Mouse (Mus musculus) liver, embryonic 14.5 days (tissue): ENCODE results near the gene Dis3l2. TPM values are rescaled to one million over a fixed set of nuclear protein-coding genes. Genes with fewer than 3 reads are reported as not detected.

Experiments
- ATAC-seq: fragments of 200-750 bp; cut with Nextera tagmentation; 2 replicates; pipeline ENCODE4 v1.8.0; 2017; ENCODE audit warnings: moderate number of reproducible peaks, mild to moderate bottlenecking, moderate library complexity; ENCODE audit not compliant: insufficient read depth
- DNase-seq, 3 experiments: peaks; one replicate each; pipeline ENCODE4 v3.0.0-alpha.2; 2012 to 2013; ENCODE audit warnings: low read depth in 3 of 3, low spot score in 3 of 3
- H3K27ac ChIP-seq: fragments of 300-500 bp; sonication (generic); 2 replicates; pipeline ENCODE4 v1.5.1; 2014; ENCODE audit warnings: moderate library complexity, mild to moderate bottlenecking, control low read depth, inconsistent platforms
- H3K27me3 ChIP-seq: fragments of 300-500 bp; sonication (generic); 2 replicates; pipeline ENCODE4 v1.6.1; 2014; ENCODE audit warnings: mild to moderate bottlenecking, low read length, moderate library complexity; ENCODE audit not compliant: control insufficient read depth, insufficient read depth
- H3K36me3 ChIP-seq: fragments of 300-500 bp; sonication (generic); replicated peaks from 2 replicates; pipeline ENCODE4 v1.6.1; 2014; ENCODE audit warnings: low read depth; ENCODE audit not compliant: control insufficient read depth, insufficient read depth
- H3K4me1 ChIP-seq, 2 experiments: fragments of 200-500 bp in 1 of 2; fragments of 300-500 bp in 1 of 2; sonication (generic) in 1 of 2; replicated peaks; 2 replicates each; pipeline ENCODE4 v1.6.1; 2012 to 2014; ENCODE audit warnings: antibody characterized with exemption in 1 of 2, inconsistent platforms in 1 of 2, low read length in 1 of 2; ENCODE audit not compliant: control insufficient read depth in 2 of 2, insufficient read depth in 2 of 2
- H3K4me2 ChIP-seq: fragments of 300-500 bp; sonication (generic); 2 replicates; pipeline ENCODE4 v1.6.1; 2014; ENCODE audit warnings: low read depth, mild to moderate bottlenecking, control low read depth, moderate library complexity
- H3K4me3 ChIP-seq, 2 experiments: fragments of 200-500 bp in 1 of 2; fragments of 300-500 bp in 1 of 2; sonication (generic) in 1 of 2; 2 replicates each; pipeline ENCODE4 v1.5.1; 2012 to 2014; ENCODE audit warnings: low read depth in 2 of 2, low read length in 2 of 2, mild to moderate bottlenecking in 2 of 2, control low read depth in 1 of 2, inconsistent platforms in 1 of 2, moderate library complexity in 1 of 2; ENCODE audit not compliant: insufficient read depth in 1 of 2
- H3K9ac ChIP-seq: fragments of 300-500 bp; sonication (generic); replicated peaks from 2 replicates; pipeline ENCODE4 v1.6.1; 2014; ENCODE audit warnings: mild to moderate bottlenecking, control low read depth, moderate library complexity
- H3K9me3 ChIP-seq: fragments of 300-500 bp; sonication (generic); 2 replicates; pipeline ENCODE4 v1.6.1; 2016; ENCODE audit warnings: low read length, mixed read lengths; ENCODE audit not compliant: control insufficient read depth
- CTCF ChIP-seq: IDR thresholded peaks from 2 replicates; pipeline ENCODE4 v1.5.1; 2016; ENCODE audit warnings: antibody characterized with exemption, low read depth, control low read depth
- EP300 ChIP-seq: IDR thresholded peaks from 2 replicates; pipeline ENCODE4 v1.6.1; 2016; ENCODE audit warnings: antibody characterized with exemption, low read depth
- WGBS: fragments of 180-500 bp; shearing (Covaris S2); extraction: QIAGEN DNeasy Blood & Tissue Kit; methylation state at CpG from one replicate; pipeline ENCODE4 v1.1.7; 2014; ENCODE audit not compliant: insufficient replicate concordance; 5-methylcytosine and 5-hydroxymethylcytosine counted together
- polyA plus RNA-seq, 2 experiments: library from polyadenylated mRNA; depleted of rRNA in 1 of 2; stranded (reverse) in 1 of 2; unstranded in 1 of 2; fragments of >200 nt; fragmentation: Nextera tagmentation in 1 of 2; extraction: Ambion mirVana in 1 of 2; gene quantifications; 2 replicates each; pipeline versions ENCODE4 v1.2.1 to v1.2.3; 2012 to 2014

Gene Dis3l2
- polyA plus RNA-seq, 2 experiments: 6.0 to 7.1 TPM

GRCm38 (mm10) chr1:86687236-86687635 lies 16.4 kb upstream of the Dis3l2 start:
- TF ChIP-seq CTCF (no peak), EP300 (no peak)
- Histone ChIP-seq H3K36me3 (no peaks in the 10 kb centered on the region), H3K27ac (no peak overlapping the region), H3K9me3 (no peaks in the 10 kb centered on the region), H3K9ac (no peak overlapping the region), H3K4me1 (no peaks in the 10 kb centered on the region), H3K27me3 (no peaks in the 10 kb centered on the region), H3K4me3 (no peak overlapping the region), H3K4me2 (no peak overlapping the region)
- DNase-seq (no peak), ATAC-seq (no peak)
- 59% methylated on average over 4 of the region's 4 CpGs for WGBS

- WGBS: 56% methylated on average over 5 of the region's 5 CpGs
- Histone ChIP-seq H3K4me1 (no peaks in the 10 kb centered on the region), H3K4me2 (no peak overlapping the region), H3K9me3 (no peaks in the 10 kb centered on the region), H3K4me3 (no peak overlapping the region), H3K36me3 (no peaks in the 10 kb centered on the region), H3K9ac (no peak overlapping the region), H3K27ac (no peak overlapping the region), H3K27me3 (no peaks in the 10 kb centered on the region)
- TF ChIP-seq EP300 (no peak), CTCF (no peak)
- ATAC-seq (no peak), DNase-seq (no peak)
Measured at GRCm38 (mm10) chr1:86691027-86691426, 12.6 kb upstream of the Dis3l2 start.

GRCm38 (mm10) chr1:86696948-86697347 lies 6.7 kb upstream of the Dis3l2 start:
- no peak overlapping the region for H3K4me3 ChIP-seq
- ATAC-seq (no peak), DNase-seq (no peak)
- H3K9me3 ChIP-seq: no peaks in the 10 kb centered on the region
- H3K9ac ChIP-seq: no peak overlapping the region
- no peaks in the 10 kb centered on the region for H3K36me3 ChIP-seq
- no peak for TF ChIP-seq EP300
- TF ChIP-seq CTCF: peak; percentile 65
- H3K4me2 ChIP-seq: no peak overlapping the region
- H3K27ac ChIP-seq: no peak overlapping the region
- H3K4me1 ChIP-seq: peaks cover 8 to 12% of the 10 kb centered on the region in 2 experiments; a peak in 3 of 4 replicates
- no peaks in the 10 kb centered on the region for H3K27me3 ChIP-seq
- 23% methylated on average over 7 of the region's 7 CpGs for WGBS

GRCm38 (mm10) chr1:86698721-86699120 lies 4.9 kb upstream of the Dis3l2 start:
- peaks cover 11 to 17% of the 10 kb centered on the region in 2 experiments; a peak in 3 of 4 replicates for H3K4me1 ChIP-seq
- WGBS: 28% methylated on average over 2 of the region's 2 CpGs
- no peak overlapping the region for H3K4me3 ChIP-seq
- DNase-seq: no peak
- H3K9me3 ChIP-seq: no peaks in the 10 kb centered on the region
- H3K4me2 ChIP-seq: no peak overlapping the region
- H3K9ac ChIP-seq: no peak overlapping the region
- H3K36me3 ChIP-seq: no peaks in the 10 kb centered on the region
- no peaks in the 10 kb centered on the region for H3K27me3 ChIP-seq
- no peak overlapping the region for H3K27ac ChIP-seq
- no peak for ATAC-seq
- TF ChIP-seq CTCF (peak; percentile 62), EP300 (no peak)

- WGBS: 63% methylated on average over 11 of the region's 11 CpGs
- no peak for DNase-seq
Measured at GRCm38 (mm10) chr1:86699346-86700136, 4.1 kb upstream of the Dis3l2 start.

More at GRCm38 (mm10) chr1:86699346-86700136, 4.1 kb upstream of the Dis3l2 start:
- H3K9ac ChIP-seq: no peak overlapping the region
- no peaks in the 10 kb centered on the region for H3K9me3 ChIP-seq
- ATAC-seq: no peak
- TF ChIP-seq CTCF (peak; percentile 54), EP300 (no peak)
- no peak overlapping the region for H3K4me3 ChIP-seq
- H3K27ac ChIP-seq: no peak overlapping the region
- peaks cover 11 to 17% of the 10 kb centered on the region in 2 experiments; a peak in 3 of 4 replicates for H3K4me1 ChIP-seq
- no peaks in the 10 kb centered on the region for H3K36me3 ChIP-seq
- no peaks in the 10 kb centered on the region for H3K27me3 ChIP-seq
- H3K4me2 ChIP-seq: no peak overlapping the region
